Mouse (Mus musculus) left cerebral cortex, postnatal 4 days (tissue): ENCODE data around the gene Slc29a2. TPM values are rescaled to one million over a fixed set of nuclear protein-coding genes. Genes with fewer than 3 reads are reported as not detected.
"Not testable (repeated sequence)": the region's sequence is repeated elsewhere in the genome, so short reads cannot be mapped to it uniquely, and the experiment has no call there.

Source experiments
- DNase-seq: peaks from one replicate; pipeline ENCODE4 v3.0.0-alpha.2; 2022
- intact Hi-C: fragments of 180-260 bp; cut with DNase I; formaldehyde crosslinking; loops from one replicate; pipeline ENCODE4 v1.15.1; 2025
- total RNA-seq, 2 experiments: library from RNA; stranded (reverse); gene quantifications; 2 replicates each; pipeline ENCODE4 v1.2.3; 2021

Slc29a2 gene
- 10 to 100 TPM; 29.5 to 32.1 TPM for total RNA-seq

- intact Hi-C loops: no loop called here
Observed at GRCm38 (mm10) chr19:5023621-5024479, at the start of gene Slc29a2. TSS of gene Slc29a2 (plus strand) at chr19:5023860.

DNA sequence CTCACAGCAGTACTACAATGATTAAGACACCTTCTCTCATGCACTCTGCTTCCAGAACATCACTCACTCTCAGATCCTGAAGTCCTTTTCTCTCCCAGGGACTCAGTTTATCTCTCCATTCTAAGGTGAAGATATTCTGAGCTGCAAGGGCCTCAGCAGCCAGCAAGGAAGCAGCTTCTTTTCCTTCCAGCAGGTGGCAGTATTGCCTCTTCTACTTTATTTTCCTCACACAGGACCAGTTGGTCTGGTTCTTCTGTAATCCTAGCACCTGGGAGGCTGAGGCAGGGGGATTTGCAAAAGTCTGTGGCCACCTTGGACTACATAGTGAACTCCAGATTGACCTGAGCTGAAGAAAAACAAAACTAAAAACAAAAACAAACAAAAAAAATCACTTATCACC, 41.9 kb upstream of the Slc29a2 start:
- intact Hi-C loops: loop anchor here (1.0 kb wide), 1 partner anchor 21 kb away; no protein-coding TSS in a partner anchor
- DNase-seq: peak; percentile 24

More at GRCm38 (mm10) chr19:5023621-5024479, at the start of gene Slc29a2:
- peak; percentile 94 for DNase-seq

GRCm38 (mm10) chr19:4989013-4989412, 34.6 kb upstream of the Slc29a2 start:
- intact Hi-C loops: no loop called here
- peak; percentile 80 for DNase-seq

GRCm38 (mm10) chr19:4989434-4990255, 34.0 kb upstream of the Slc29a2 start:
- intact Hi-C loops: no loop called here

GRCm38 (mm10) chr19:4990256-4990625, 33.4 kb upstream of the Slc29a2 start, which contains the start of gene Npas4:
TSS of gene Npas4 (minus strand) at chr19:4990316.
- peak; percentile 63 for DNase-seq
- intact Hi-C loops: no loop called here

More at GRCm38 (mm10) chr19:4989434-4990255, 34.0 kb upstream of the Slc29a2 start:
- peak; percentile 84 for DNase-seq

DNA sequence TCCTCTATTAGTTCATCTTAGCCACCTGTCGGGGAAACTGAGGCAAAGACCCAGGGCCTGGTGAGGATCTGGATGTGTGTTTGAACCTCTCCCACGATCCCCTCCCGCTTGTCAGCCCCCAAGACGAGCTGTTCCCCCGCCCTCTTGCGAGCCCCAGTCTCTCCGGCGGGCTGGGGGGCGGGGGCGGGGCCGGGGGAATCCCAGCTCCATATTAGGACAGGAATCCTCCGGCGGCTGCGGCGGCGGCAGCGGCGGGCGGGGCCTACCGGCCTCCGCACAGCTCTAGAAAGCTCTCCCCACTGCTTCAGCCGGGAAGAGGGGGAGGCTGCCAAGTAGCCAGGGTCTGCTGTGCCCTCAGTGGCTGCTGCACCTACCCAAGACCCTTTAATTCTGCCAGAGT, 32.9 kb upstream of the Slc29a2 start:
- intact Hi-C loops: no loop called here

GRCm38 (mm10) chr19:4992371-4992770, 31.3 kb upstream of the Slc29a2 start:
- no peak for DNase-seq
- intact Hi-C loops: no loop called here

More for the DNA sequence above, 32.9 kb upstream of the Slc29a2 start:
- DNase-seq: peak; percentile 61

- intact Hi-C loops: no loop called here
- DNase-seq: peak; percentile 69
Observed at GRCm38 (mm10) chr19:4992904-4993303, 30.8 kb upstream of the Slc29a2 start.

DNA sequence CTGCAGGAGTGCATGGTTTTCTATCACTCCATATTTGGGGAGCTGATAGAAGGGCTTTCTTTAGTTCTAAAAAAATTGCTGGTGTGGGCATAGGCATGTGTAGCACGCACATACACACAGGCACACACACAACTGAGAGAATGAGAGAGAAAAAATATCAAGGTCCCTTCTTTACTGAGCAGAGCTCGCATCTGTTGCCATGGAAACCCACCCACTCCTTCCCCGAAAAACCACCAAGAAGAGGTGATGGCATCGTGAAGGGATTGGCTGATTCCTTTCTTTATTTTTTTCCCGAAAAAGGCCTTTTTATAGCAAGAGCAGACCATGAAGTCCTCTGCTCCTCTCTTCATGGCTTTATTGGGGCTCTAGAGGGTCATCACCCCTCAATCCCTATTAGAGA, 29.6 kb upstream of the Slc29a2 start:
- intact Hi-C loops: no loop called here
- no peak for DNase-seq

GRCm38 (mm10) chr19:4999445-5000140, 24.1 kb upstream of the Slc29a2 start:
- DNase-seq: no peak

GRCm38 (mm10) chr19:5001666-5002406, 21.8 kb upstream of the Slc29a2 start:
- intact Hi-C loops: loop anchor here (1.0 kb wide), 1 partner anchor 21 kb away; no protein-coding TSS in a partner anchor
- DNase-seq: peak; percentile 89

More at GRCm38 (mm10) chr19:4999445-5000140, 24.1 kb upstream of the Slc29a2 start:
- intact Hi-C loops: no loop called here

- DNase-seq, intact Hi-C loops: not testable (repeated sequence)
Observed at GRCm38 (mm10) chr19:5003644-5004043, 20.0 kb upstream of the Slc29a2 start.

- intact Hi-C loops: no loop called here
- no peak for DNase-seq
Observed at GRCm38 (mm10) chr19:5004925-5005324, 18.7 kb upstream of the Slc29a2 start.

DNA sequence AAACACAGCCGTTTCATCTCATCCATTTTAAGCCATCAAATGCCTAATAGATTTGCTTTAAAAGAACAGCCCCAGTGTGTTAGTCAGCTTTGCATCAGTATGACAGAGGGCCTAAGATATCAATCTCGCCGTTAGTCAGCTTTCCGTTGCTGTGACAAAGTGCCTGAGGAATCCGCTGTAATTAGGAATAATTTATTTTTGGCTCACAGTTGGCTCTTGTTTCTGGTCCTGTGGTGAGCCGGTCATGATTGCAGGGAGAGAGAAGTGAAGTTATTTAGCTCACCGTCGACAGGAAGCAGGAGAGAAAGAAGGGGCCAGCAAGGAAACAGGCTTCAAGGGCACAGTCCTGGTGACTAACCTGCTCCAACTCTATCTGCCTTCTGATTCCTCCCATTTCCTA, 10.5 kb upstream of the Slc29a2 start:
- intact Hi-C loops: no loop called here

DNA sequence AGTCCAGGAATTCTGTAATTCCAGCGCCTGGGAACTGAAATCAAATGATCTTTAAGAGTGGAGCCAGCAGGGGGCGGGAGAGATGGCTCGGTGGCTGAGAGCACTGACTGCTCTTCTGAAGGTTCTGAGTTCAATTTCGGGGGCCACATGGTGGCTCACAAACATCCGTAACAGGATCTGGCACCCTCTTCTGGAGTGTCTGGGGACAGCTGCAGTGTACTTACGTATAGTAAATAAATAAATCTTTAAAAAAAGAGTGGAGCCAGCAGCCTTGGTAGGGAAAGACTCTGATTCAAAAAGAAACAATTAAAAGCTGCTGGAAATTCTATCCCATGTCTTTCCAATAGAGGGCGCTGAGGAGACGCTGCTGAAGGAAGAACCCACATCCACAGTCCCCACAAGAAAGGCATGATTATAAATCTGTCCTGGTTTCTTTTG, 8.7 kb upstream of the Slc29a2 start:
- intact Hi-C loops: no loop called here
- DNase-seq: peak; percentile 22

More for the DNA sequence above, 10.5 kb upstream of the Slc29a2 start:
- no peak for DNase-seq

DNA sequence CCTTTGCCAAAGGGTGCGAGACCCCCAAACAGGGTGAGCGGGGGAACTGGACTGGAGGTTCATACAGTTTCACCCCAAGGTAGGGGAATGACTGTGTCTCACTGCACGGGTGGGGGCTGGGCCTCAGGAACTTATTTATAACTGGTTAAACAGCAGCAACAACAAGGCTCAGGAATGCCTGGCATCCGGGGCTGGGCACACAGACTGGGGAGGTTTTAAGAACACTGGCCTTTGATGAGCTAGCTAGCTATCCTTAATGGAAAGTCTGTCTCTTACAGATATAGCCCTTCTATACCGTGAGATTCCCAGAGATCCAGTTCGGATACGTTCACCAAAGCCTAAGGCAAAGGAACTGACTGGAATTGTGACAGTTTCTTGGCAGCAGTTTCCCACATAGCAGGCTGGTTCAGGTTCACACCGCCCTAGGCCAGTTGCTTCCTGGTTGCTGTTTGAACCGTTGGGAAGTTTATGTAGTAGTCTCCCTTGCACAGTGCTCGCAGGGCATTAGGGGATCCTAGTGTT, 7.4 kb upstream of the Slc29a2 start:
- DNase-seq: no peak
- intact Hi-C loops: no loop called here

- intact Hi-C loops: no loop called here
- DNase-seq: peak; percentile 83
Observed at GRCm38 (mm10) chr19:5016782-5017181, 6.9 kb upstream of the Slc29a2 start.

DNA sequence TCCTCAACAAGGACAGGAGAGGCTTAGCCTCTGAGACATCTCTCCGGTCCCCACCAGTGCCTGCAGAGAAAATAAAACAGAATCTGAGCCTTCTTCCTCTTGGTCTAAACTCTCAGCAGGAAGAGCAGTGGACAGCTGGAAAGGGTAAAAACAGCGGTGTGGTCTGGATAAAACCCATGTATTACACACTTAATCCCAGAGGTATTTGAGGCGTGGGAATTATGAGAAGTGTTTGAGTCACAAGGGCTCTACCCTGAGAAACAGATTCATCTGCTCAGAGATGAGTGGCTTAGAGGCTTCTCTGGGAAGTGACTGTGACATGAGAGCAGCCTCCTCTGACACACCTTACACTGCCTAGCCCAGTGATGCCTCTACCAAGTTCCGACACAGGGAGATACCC, 6.0 kb upstream of the Slc29a2 start:
- intact Hi-C loops: no loop called here
- DNase-seq: no peak

DNA sequence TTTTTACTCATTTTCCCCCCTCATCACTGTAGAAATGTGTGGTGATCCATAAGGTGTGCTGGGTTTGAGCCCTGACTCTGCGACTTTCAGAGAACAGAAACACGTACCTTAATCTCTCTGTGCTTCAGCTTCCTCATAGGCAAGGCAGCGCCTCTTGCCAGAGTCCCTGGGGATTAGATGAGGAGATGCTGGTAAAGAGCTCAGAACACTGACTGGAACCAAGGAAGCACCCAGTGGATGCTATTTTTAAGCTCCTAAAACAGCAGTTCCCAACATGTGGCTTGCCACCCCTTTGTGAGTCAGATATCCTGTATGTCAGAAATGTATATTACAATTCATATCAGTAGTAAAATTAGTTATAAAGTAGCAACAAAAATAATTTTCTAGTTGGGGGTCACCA, 5.5 kb upstream of the Slc29a2 start:
- intact Hi-C loops: no loop called here
- DNase-seq: no peak

DNA sequence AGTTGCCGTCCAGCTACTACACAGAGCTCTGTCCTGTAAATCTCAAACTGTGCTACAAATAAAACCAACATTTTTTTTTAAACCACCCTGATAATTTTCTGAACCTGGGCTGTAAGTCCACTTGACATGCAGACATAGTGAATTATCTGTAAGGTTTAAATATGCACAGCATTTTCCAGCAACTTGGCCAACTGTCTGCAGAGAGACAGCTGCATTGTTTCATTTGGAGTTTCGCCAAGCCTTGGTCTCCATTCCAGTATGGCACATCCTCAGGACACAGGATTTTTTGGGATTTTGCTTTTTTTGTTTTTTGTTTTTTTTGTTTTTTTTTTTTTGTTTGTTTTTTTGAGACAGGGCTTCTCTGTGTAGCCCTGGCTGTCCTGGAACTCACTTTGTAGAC, 2.2 kb upstream of the Slc29a2 start:
- intact Hi-C loops: no loop called here
- DNase-seq: peak; percentile 48
